ENCODE assay signal across 8 mouse cellular contexts in genomic region chr2:90678256-90679060, GRCm38 (mm10). TPM values are rescaled to one million over a fixed set of nuclear protein-coding genes. Genes with fewer than 3 reads are reported as not detected.
DNase-seq lines count a peak whose midpoint lies in the region; ATAC-seq lines count a peak whose summit lies in the region.

No protein-coding gene starts in this region.

- ATAC-seq in cerebellum, adult (ENCODE audit: insufficient number of reproducible peaks, low FRiP score, low TSS enrichment) = no peak
- ATAC-seq in forebrain, embryonic 14.5 days = peak; percentile 60
- peak; percentile 43 for ATAC-seq in liver, embryonic 13.5 days (ENCODE audit: low read depth)
- ATAC-seq in neural tube, embryonic 15.5 days (ENCODE audit: low FRiP score) = peak; percentile 66

- peak overlapping the region; percentile 69 for H3K9ac ChIP-seq in forebrain, embryonic 14.5 days (ENCODE audit: low read length)
- peak overlapping the region; percentile 86 for H3K9ac ChIP-seq in liver, embryonic 13.5 days
- peak overlapping the region; percentile 81 for H3K9ac ChIP-seq in neural tube, embryonic 15.5 days (replicated peaks)

- peak; percentile 31 for DNase-seq in cerebellum, adult 9-10 months
- peak; percentile 8 for DNase-seq in thymus, postnatal 14 days
- no peak for DNase-seq in thymus, postnatal 4 days
- DNase-seq in forebrain, embryonic 14.5 days (ENCODE audit: low spot score) = peak; percentile 7
- DNase-seq in liver, embryonic 13.5 days = peak; percentile 20
- no peak for DNase-seq in frontal cortex, postnatal 14 days (ENCODE audit: low spot score in 2 of 2)

- peaks cover 14% of the 10 kb centered on the region for H3K36me3 ChIP-seq in forebrain, embryonic 14.5 days (ENCODE audit: control insufficient read depth, insufficient read depth, low read length)
- peaks cover 27% of the 10 kb centered on the region for H3K36me3 ChIP-seq in liver, embryonic 13.5 days
- peaks cover 6% of the 10 kb centered on the region; the same call in 1 of the 2 replicates for H3K36me3 ChIP-seq in neural tube, embryonic 15.5 days

- H3K27me3 ChIP-seq in forebrain, embryonic 14.5 days (replicated peaks; ENCODE audit: control insufficient read depth, insufficient read depth, low read length) = no peaks in the 10 kb centered on the region
- no peaks in the 10 kb centered on the region for H3K27me3 ChIP-seq in liver, embryonic 13.5 days
- no peaks in the 10 kb centered on the region for H3K27me3 ChIP-seq in neural tube, embryonic 15.5 days (replicated peaks)

- peak overlapping the region; percentile 63 for H3K4me3 ChIP-seq in forebrain, embryonic 14.5 days (ENCODE audit: low read depth, low read length)
- H3K4me3 ChIP-seq in liver, embryonic 13.5 days (replicated peaks) = peak overlapping the region; percentile 75
- H3K4me3 ChIP-seq in neural tube, embryonic 15.5 days (replicated peaks) = peak overlapping the region; percentile 65

- H3K4me1 ChIP-seq in forebrain, embryonic 14.5 days (ENCODE audit: control insufficient read depth, insufficient read depth, low read length) = peaks cover 8% of the 10 kb centered on the region
- H3K4me1 ChIP-seq in liver, embryonic 13.5 days (replicated peaks) = peaks cover 34% of the 10 kb centered on the region
- peaks cover 19% of the 10 kb centered on the region for H3K4me1 ChIP-seq in neural tube, embryonic 15.5 days

- no peaks in the 10 kb centered on the region for H3K9me3 ChIP-seq in forebrain, embryonic 14.5 days (replicated peaks; ENCODE audit: control insufficient read depth, low read length)
- H3K9me3 ChIP-seq in liver, embryonic 13.5 days (replicated peaks) = no peaks in the 10 kb centered on the region
- H3K9me3 ChIP-seq in neural tube, embryonic 15.5 days (replicated peaks) = no peaks in the 10 kb centered on the region

- H3K4me2 ChIP-seq in forebrain, embryonic 14.5 days (ENCODE audit: low read length) = peak overlapping the region; percentile 86
- H3K4me2 ChIP-seq in liver, embryonic 13.5 days = peak overlapping the region; percentile 77
- H3K4me2 ChIP-seq in neural tube, embryonic 15.5 days = peak overlapping the region; percentile 69

- 33% methylated on average over 26 of the region's 26 CpGs for WGBS in forebrain, embryonic 14.5 days
- WGBS in liver, embryonic 13.5 days (ENCODE audit: insufficient replicate concordance) = 31% methylated on average over 26 of the region's 26 CpGs
- 31% methylated on average over 26 of the region's 26 CpGs for WGBS in neural tube, embryonic 15.5 days

- peak overlapping the region; percentile 92 for H3K27ac ChIP-seq in forebrain, embryonic 14.5 days (ENCODE audit: low read depth, low read length)
- peak overlapping the region; percentile 99 for H3K27ac ChIP-seq in liver, embryonic 13.5 days
- peak overlapping the region; percentile 98 for H3K27ac ChIP-seq in neural tube, embryonic 15.5 days (replicated peaks)

RNA-seq across cellular contexts. Expression of gene Nup160, which starts 1.4 kb away (rescaled TPM):
- polyA plus RNA-seq in forebrain, embryonic 14.5 days (2014; fragmentation: Nextera tagmentation; extraction: Ambion mirVana) = 31.0 and 31.9 TPM in 2 replicates
- 35.1 and 44.0 TPM in 2 replicates for polyA plus RNA-seq in liver, embryonic 13.5 days (2015; fragmentation: Nextera tagmentation; extraction: Ambion mirVana)
- 21.4 and 25.9 TPM in 2 replicates for polyA plus RNA-seq in neural tube, embryonic 15.5 days (2015; fragmentation: Nextera tagmentation; extraction: Ambion mirVana)

Comparison
In these comparisons a context has a peak if more than half of its experiments do, and no peak if none do; other contexts are left out.
1. DNase-seq: peak in cerebellum, adult 9-10 months (single experiment), thymus, postnatal 14 days (single experiment), forebrain, embryonic 14.5 days (single experiment) and liver, embryonic 13.5 days (single experiment); none in thymus, postnatal 4 days (single experiment) and frontal cortex, postnatal 14 days (0 of 2).
2. Peak in every context shown above with its lines, with median percentiles within 50 percentile points of each other: H3K27ac ChIP-seq, H3K4me2 ChIP-seq, H3K4me3 ChIP-seq and H3K9ac ChIP-seq.